Mouse (Mus musculus): ENCODE results near the gene Crtc1.

The Crtc1 gene

DNA sequence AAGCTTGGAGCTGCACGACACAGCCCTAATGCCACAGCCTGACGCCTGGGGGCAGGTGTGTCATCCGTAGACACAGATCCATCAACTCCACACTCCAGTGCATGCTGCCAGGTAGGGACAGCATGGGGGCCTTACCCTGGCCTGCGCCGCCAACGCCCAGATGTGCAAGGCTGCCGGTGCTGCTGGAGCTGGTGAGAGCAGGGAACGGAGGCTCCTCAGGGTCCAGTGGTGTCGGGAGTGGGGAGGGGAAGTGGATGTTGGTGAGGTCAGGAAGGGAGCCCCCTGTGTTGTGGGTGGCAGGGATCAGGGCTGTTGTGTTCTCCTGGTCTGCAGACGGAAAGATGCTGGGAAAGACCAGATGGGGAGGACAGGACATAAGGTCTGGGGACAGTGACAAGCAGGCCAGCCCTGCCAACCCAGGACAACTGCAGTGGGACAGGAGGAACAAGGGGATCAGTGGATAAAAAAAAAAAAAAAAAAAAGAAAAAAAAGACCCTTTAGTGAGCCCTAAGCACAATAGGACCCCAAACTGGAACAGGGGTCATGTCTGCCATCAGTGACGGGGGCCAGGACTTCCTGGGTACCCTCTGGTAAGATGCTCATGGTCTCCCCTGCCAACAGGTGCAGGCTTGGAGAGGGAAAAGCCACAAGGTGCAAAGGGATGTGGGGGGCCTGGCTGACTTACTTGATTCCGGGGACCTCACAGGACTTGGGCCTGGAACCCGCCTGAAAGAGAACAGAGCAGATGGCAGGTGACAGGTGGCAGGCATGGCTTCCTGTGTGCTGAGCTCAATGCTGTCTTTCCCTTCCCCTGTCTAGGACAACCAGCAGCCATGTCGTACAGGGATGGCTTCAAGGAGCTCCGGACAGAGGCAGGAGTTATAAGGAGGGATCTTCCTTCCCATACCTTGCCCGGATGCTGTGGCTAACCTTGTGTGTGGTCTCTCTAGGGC is 41.5 kb downstream of the Crtc1 start:
- in situ Hi-C loops (cut with MboI; ENCODE audit: unreplicated experiment in 2 of 2), result no loop called here

GRCm38 (mm10) chr8:70396184-70396583 is 43.2 kb downstream of the Crtc1 start:
- in situ Hi-C loops (cut with MboI; ENCODE audit: unreplicated experiment in 2 of 2), result no loop called here

DNA sequence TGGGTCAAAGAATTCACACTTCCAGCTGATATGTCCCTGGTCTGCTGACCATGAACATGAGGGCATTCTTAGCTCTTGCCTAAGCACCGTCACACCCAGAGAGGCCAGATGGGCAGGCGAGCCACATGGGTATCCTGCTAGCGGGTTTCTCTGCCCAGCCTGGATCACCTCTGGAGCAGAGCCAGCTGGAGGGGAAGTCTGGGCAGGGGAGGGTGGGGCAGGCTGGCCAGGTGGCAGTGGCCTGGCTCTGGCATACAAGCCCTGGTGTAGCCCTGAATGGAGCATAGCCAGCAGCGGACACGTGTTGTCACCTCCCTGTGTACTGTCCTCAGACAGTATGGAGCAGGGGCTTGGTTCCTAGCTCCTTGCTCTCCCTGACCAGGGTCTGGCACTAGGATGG is 43.7 kb downstream of the Crtc1 start:
- in situ Hi-C loops (cut with MboI; ENCODE audit: unreplicated experiment in 2 of 2), result no loop called here

DNA sequence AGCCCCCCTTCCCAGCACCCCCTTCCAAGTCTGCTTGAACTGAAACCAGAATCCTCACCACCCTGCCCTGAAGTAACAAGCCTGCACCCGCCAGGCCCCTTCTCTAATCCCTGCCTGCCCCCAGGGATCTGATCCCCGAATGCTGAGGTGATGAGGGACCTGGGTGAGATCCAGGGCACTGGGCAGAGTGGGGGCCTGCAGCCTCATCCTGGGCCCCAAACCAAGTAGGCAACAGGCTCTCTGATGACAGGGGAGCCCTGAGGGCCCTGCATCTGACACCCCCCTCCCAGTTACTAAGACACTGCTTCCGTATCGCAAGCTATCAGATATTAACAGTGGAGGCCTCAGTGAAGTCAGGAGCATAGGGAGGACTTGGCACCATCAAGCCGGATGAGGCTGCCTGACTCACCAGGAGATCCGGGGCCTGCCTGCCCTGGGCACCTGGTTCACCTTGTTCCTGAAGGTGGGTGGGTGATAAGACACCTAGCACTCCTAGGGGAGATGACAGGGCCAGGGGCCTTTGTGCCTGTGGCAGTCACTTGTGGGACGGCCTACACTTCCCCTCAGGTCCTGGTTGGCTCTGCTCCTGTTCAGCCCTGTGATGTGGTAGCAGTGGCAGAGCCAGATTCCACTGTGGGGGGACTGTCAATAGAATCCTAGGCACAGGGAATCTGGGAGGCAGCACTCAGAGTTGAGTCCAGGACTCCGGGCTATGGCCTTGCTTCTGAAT is 44.9 kb downstream of the Crtc1 start:
- in situ Hi-C loops (cut with MboI; ENCODE audit: unreplicated experiment in 2 of 2), result no loop called here

- in situ Hi-C loops (cut with MboI; ENCODE audit: unreplicated experiment in 2 of 2), result no loop called here
Observed at GRCm38 (mm10) chr8:70393087-70393486, 46.3 kb downstream of the Crtc1 start.

GRCm38 (mm10) chr8:70389678-70390077 is 49.7 kb downstream of the Crtc1 start:
- in situ Hi-C loops (cut with MboI; ENCODE audit: unreplicated experiment in 2 of 2), result loop anchor here in 1 of 2 experiments (10.0 kb wide), 1 partner anchor 195 kb away; no protein-coding TSS in a partner anchor

- in situ Hi-C loops (cut with MboI; ENCODE audit: unreplicated experiment in 2 of 2), result loop anchor here in 1 of 2 experiments (10.0 kb wide), 1 partner anchor 202 kb away; no protein-coding TSS in a partner anchor
Observed at GRCm38 (mm10) chr8:70383287-70383686, 56.1 kb downstream of the Crtc1 start.

DNA sequence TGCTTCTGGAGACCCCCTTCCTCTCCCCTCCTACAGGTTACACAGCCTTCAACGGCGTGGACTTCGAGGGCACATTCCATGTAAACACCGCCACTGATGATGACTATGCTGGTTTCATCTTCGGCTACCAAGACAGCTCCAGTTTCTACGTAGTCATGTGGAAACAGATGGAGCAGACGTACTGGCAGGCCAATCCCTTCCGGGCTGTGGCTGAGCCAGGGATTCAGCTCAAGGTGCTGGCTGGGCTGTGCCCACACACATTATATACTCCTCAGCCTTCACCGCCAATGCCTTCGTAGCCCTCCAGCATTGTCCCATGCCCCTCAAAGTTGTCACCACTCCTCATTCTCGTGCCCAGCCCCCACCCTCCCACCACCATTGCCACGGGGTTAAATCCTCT is 59.3 kb downstream of the Crtc1 start:
- in situ Hi-C loops (cut with MboI; ENCODE audit: unreplicated experiment in 2 of 2), result loop anchor here in 1 of 2 experiments (10.0 kb wide), 1 partner anchor 205 kb away; no protein-coding TSS in a partner anchor

DNA sequence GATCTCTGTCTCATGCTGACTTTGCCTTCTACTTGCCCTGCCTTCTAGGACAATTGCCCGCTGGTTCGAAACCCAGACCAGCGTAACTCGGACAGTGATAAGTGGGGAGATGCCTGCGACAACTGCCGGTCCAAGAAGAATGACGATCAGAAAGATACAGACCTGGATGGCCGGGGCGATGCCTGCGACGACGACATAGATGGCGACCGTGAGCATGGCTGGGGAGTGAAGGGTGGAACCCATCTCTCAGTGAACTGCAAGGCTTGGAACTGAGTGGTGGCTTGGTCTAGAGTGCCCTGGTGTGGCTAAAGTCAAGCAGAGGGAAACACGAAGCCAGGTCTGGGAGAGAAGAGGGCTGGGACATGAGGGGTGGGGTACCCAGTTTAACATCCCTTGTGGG is 62.3 kb downstream of the Crtc1 start:
- in situ Hi-C loops (cut with MboI; ENCODE audit: unreplicated experiment in 2 of 2), result no loop called here

DNA sequence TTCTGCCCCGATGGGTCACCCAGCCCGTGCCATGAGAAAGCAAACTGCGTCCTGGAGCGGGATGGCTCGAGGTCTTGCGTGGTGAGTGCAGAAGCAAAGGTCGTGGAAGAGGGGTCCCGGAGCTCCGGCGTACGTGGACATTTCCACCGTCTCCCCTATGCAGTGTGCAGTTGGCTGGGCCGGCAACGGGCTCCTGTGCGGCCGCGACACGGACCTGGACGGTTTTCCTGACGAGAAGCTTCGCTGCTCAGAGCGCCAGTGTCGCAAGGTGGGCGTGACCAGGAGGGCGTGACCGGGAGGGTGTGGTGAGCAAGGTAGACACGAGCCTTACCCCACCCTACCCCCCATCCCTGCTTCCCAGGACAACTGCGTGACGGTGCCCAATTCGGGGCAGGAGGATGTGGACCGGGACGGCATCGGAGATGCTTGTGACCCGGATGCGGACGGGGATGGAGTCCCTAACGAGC is 63.1 kb downstream of the Crtc1 start:
- in situ Hi-C loops (cut with MboI; ENCODE audit: unreplicated experiment in 2 of 2), result no loop called here

DNA sequence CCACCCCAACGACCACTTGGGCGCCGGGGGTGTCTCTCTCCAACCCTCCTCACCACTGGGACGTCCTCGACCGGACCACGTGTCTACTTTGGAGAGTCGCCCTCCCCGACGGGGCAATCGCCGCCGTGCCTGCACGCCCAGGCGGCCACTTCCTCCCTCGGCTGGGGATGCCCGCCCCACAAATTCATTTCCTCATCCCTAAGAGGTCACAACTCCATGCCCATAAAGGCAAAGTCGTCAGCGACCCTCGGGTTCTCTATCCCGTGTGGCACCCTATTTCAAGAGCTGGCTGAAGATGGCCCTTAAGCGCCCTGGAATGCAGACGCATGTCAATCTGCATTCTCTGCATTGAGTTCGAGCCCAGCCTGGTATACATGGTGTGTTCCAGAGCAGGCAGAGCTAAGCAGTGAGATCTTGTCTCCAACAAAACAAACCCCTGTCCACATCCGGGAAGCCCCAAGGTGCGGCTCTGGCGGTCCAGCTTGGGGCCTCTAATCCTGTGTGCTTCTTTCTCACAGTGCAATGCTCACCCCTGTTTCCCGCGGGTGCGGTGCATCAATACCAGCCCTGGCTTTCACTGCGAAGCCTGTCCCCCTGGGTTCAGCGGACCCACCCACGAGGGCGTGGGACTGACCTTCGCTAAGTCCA is 64.0 kb downstream of the Crtc1 start:
- in situ Hi-C loops (cut with MboI; ENCODE audit: unreplicated experiment in 2 of 2), result no loop called here

DNA sequence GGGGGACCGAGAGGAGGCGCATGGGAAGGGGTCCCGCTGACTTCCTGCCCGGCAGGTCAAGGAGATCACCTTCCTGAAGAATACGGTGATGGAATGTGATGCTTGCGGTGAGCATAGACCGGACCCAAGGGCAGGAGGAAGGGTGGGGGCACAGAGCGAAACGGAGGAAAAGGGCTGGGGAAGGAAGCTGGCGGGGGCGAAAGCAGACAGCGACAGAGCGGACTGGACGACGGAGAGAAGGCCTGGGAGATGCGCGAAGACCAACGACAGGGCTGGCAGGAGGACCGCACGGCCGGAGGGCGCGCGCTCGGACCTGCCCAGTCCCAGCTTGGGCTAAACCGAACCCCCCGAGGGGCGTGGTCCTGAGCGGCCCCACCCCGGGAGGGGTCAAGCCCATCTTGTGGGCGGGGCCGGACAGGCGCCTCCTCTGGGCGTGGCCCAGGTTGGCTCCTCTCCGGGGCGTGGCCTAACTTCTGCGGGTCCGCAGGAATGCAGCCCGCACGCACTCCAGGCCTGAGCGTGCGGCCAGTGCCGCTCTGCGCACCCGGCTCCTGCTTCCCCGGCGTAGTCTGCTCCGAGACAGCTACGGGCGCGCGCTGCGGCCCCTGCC is 65.0 kb downstream of the Crtc1 start:
- in situ Hi-C loops (cut with MboI; ENCODE audit: unreplicated experiment in 2 of 2), result no loop called here

DNA sequence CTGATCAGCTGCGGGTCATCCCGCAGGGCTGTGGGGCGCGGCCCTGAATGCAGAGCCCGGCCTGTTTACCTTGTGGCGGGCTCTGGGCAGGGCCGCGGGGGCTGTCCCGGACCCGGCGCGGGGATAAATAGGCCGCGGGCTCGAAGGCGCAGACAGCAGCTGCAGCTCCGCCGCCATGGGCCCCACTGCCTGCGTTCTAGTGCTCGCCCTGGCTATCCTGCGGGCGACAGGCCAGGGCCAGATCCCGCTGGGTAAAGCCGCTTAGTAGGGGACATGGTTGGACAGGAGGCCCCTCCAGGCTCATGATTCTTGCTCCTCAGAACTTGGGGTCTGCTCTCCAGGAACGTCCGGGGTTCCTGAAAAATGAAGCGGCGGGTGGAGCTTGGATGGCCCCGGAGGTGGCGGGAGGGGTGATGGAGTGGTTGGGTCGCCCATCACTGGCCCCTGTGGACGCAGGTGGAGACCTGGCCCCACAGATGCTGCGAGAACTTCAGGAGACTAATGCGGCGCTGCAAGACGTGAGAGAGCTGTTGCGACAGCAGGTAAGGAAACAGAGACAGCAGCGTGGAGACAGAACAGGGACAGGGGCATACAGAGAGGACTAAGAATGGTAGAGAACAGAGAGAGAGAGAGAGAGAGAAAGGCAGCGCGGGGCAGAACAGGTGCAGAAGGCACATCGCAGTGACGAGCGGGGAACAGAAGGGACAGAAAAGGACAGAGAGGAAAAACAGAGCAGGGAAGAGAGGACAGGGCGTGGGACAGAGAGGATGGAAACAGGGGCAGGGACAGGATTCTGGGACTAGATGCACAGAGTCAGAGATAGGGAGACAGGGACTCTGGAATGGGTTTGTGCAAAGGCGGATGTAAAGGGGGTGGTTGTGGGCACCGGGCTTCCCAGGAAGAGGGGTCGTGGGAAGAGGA is 65.7 kb downstream of the Crtc1 start, which contains the start of gene Comp:
Gene Comp, plus strand, starts transcription at position 162 of the 921 bp plus-strand sequence.
- in situ Hi-C loops (cut with MboI; ENCODE audit: unreplicated experiment in 2 of 2), result no loop called here

- in situ Hi-C loops (cut with MboI; ENCODE audit: unreplicated experiment in 2 of 2), result no loop called here
Observed at GRCm38 (mm10) chr8:70371951-70372350, 67.4 kb downstream of the Crtc1 start.

GRCm38 (mm10) chr8:70370476-70370875 is 68.9 kb downstream of the Crtc1 start:
- in situ Hi-C loops (cut with MboI; ENCODE audit: unreplicated experiment in 2 of 2), result no loop called here

GRCm38 (mm10) chr8:70366588-70366987 is 72.8 kb downstream of the Crtc1 start:
- in situ Hi-C loops (cut with MboI; ENCODE audit: unreplicated experiment in 2 of 2), result no loop called here

DNA sequence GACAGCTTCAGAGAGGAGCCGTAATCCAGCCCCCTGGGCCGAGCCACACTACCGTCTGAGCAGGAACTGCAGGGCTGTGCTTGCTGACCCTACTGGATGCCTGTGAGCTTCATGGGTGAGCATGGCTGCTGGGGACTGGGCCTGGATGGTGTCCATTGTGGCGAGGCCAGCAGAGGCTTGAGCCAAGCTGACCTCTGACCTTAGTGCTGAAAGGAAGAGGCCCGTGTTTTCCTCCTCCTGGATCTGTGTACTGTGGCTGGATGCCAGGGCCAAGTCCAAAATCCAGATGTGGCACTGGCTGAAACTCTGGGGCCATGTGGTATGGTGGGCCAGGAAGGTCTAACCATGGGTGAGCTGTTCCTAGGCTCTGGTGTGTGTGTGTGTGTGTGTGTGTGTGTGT is 75.3 kb downstream of the Crtc1 start:
- in situ Hi-C loops (cut with MboI; ENCODE audit: unreplicated experiment in 2 of 2), result no loop called here

DNA sequence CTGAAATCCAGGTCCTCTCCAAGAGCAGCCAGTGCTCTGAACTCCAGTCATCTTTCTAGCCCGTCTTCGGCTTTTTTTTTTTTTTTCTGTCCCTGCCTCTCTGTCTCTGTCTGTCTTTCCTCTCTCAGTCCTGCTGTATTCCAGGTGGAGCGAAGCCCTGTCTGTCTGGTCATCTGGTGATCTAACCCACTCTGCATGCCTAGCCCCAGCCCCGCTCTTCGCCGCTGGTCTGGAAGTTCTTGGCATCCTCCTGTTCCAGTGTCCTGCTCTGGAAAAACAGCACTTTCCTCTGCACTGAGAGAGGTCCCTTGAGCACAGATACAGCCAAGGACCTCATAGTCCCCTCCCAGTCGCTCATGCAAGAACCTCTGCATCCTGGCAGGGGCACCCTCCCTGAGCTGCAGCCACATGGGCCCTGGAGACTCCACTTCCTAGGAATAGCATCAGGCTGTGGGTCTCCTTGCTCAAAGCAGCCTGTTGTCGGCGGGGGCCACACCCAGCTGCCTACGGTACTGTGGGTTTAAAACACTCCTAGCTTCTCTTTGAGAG is 77.8 kb downstream of the Crtc1 start:
- in situ Hi-C loops (cut with MboI; ENCODE audit: unreplicated experiment in 2 of 2), result no loop called here

- in situ Hi-C loops (cut with MboI; ENCODE audit: unreplicated experiment in 2 of 2), result no loop called here
Observed at GRCm38 (mm10) chr8:70360769-70361168, 78.6 kb downstream of the Crtc1 start.
